Mouse (Mus musculus) G1E (cell line): ENCODE results near the gene Fkbp11. TPM values are rescaled to one million over a fixed set of nuclear protein-coding genes. Genes with fewer than 3 reads are reported as not detected.
A peak's percentile ranks its signal among the peaks of the same experiment; 100 is the strongest.

Source experiments
- ATAC-seq: 2 replicates; pipeline ENCODE4 v1.8.0; 2016; ENCODE audit warnings: mild to moderate bottlenecking; ENCODE audit not compliant: insufficient number of reproducible peaks, poor library complexity, low FRiP score, severe bottlenecking; ENCODE audit errors: extremely low read depth
- DNase-seq: peaks from one replicate; pipeline ENCODE4 v3.0.0; 2012; ENCODE audit warnings: low spot score
- H3K27me3 ChIP-seq: 2 replicates; pipeline ENCODE4 v1.6.1; 2012; ENCODE audit warnings: mild to moderate bottlenecking, low read length, inconsistent platforms; ENCODE audit not compliant: insufficient read depth
- H3K36me3 ChIP-seq: replicated peaks from 2 replicates; pipeline ENCODE3; 2012; ENCODE audit warnings: mild to moderate bottlenecking, inconsistent platforms
- H3K4me1 ChIP-seq: 2 replicates; pipeline ENCODE4 v1.6.1; 2012; ENCODE audit warnings: low read depth, low read length, inconsistent platforms, mixed read lengths; ENCODE audit not compliant: insufficient read depth
- H3K4me3 ChIP-seq: 2 replicates; pipeline ENCODE4 v1.5.1; 2012; ENCODE audit warnings: low read depth, mild to moderate bottlenecking, inconsistent platforms, low read length, moderate library complexity, mixed read lengths
- H3K9me3 ChIP-seq: replicated peaks from 2 replicates; pipeline ENCODE4 v1.6.1; 2012; ENCODE audit warnings: inconsistent platforms
- CTCF ChIP-seq: IDR thresholded peaks from 2 replicates; pipeline ENCODE4 v1.5.1; 2012; ENCODE audit warnings: low read depth, low read length, inconsistent platforms, mixed read lengths
- GATA1 ChIP-seq: IDR thresholded peaks from 2 replicates; pipeline ENCODE4 v1.6.1; 2012; ENCODE audit warnings: borderline replicate concordance, low read length, inconsistent platforms, mixed read lengths
- GATA2 ChIP-seq: IDR thresholded peaks from 2 replicates; pipeline ENCODE4 v1.6.1; 2012; ENCODE audit warnings: low read depth, low read length, inconsistent platforms, borderline replicate concordance
- POLR2AphosphoS5 ChIP-seq: IDR thresholded peaks from 2 replicates; pipeline ENCODE4 v1.6.1; 2012; ENCODE audit warnings: low read depth, low read length, inconsistent platforms; ENCODE audit not compliant: insufficient replicate concordance
- TAL1 ChIP-seq: conservative IDR thresholded peaks from 2 replicates; pipeline ENCODE4 v1.6.1; 2012; ENCODE audit warnings: low read depth, low read length, inconsistent platforms, mixed read lengths
- polyA plus RNA-seq: library from polyadenylated mRNA; stranded (reverse); fragments of >175 nt; gene quantifications from 2 replicates; pipeline ENCODE4 v1.2.3, GENCODE M21; 2012
- total RNA-seq, 2 experiments: library from RNA; stranded (forward) in 1 of 2; stranded (reverse) in 1 of 2; fragments of 200-1000 nt in 1 of 2; fragments of >200 nt in 1 of 2; fragmentation: Nextera tagmentation in 1 of 2; gene quantifications; 2 replicates each; pipeline ENCODE4 v1.2.3; 2014 to 2017

The Fkbp11 gene
- total and polyA plus RNA-seq, 3 experiments = 6.2 to 23.8 (median 14.1) TPM

DNA sequence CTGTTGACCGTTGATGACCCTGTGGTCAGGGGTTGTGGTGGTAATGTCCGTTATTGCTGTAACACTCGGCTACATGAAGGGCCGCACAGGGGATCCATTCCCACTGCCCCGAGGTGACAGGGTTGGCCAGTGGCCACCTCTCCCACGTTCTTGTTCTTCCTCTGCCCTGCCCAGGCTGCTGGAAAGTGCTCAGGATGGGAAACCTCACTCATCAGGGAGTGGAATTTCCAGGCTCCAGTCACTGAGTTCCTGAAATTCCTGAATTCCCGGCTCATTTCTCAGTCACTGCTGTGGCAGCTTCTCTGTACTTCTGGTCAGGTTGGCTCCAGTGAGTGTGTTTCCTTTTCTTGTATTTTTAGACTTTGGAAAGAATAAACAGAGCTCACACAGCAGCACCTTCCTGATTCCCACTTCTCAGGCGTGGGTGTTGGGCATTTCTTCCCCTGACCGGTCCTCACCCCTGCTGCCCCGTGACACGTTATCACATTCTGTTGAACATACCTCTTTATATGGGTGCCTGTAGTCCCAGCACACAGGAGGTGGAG, 35.8 kb downstream of the Fkbp11 start:
- H3K4me1 ChIP-seq = peaks cover 34% of the 10 kb centered on the region
- TF ChIP-seq GATA1 (no peak), TAL1 (no peak), POLR2AphosphoS5 (no peak), CTCF (no peak)
- no peak for ATAC-seq
- no peak overlapping the region for H3K4me3 ChIP-seq
- no peak for DNase-seq
- H3K27me3 ChIP-seq = peaks cover 44% of the 10 kb centered on the region
- H3K36me3 ChIP-seq = no peaks in the 10 kb centered on the region
- no peaks in the 10 kb centered on the region; the same call in 1 of the 2 replicates for H3K9me3 ChIP-seq

DNA sequence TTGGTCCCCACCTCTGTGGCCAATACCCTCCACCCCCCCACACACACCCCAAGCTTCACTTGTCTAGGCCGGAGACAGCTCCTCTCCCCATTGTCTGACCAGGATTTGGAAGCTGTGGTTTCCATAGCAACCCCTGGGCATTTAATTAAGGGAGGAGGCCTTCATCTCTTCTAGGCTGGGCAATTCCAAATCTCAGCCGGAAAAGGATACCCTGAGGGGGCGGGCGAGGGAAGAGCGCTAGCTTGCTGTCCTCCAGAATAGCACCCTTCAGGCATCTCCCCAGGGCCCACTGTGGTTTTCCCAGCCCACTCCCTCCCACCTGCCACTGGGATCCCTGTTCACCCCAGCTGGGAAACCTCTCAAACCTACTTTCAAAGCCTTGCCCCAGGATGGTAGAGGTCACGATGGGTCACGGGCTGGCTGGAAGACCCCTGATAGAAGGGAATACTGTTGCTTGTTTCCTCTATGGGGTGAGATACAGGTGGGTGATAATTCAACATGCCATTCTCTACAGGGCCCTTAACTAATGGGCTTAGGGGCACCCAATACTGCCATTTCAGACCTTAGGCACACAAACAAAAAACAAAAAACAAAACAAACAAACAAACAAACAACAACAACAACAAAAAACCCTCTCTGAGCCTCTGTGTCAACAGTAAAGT, 36.4 kb downstream of the Fkbp11 start:
- H3K27me3 ChIP-seq = peaks cover 44% of the 10 kb centered on the region
- H3K9me3 ChIP-seq = no peaks in the 10 kb centered on the region; the same call in 1 of the 2 replicates
- no peak for DNase-seq
- ATAC-seq = no peak
- no peaks in the 10 kb centered on the region for H3K36me3 ChIP-seq
- TF ChIP-seq GATA1 (no peak), TAL1 (no peak), POLR2AphosphoS5 (no peak), CTCF (no peak), GATA2 (no peak)
- H3K4me1 ChIP-seq = peaks cover 34% of the 10 kb centered on the region
- H3K4me3 ChIP-seq = no peak overlapping the region

DNA sequence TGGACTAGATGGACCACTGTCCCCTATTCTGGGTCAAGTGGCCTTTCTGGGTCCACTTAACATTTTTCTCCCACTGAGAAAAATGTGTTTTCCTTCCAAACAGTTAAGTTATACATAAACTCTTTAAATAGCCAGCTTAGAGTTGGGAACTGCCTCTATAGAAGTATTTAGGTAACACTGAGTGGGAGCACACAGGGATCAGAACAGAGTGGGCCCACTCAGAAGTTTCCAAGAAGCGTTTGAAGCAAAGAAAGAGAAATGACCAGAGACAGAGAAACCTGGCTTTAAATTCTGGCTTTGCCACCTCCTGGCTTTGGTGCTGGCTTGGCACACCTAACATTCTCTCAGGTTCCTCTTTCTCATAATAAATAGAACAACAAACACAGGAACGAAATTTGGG, 38.3 kb downstream of the Fkbp11 start:
- Histone ChIP-seq H3K4me3 (no peak overlapping the region), H3K27me3 (peaks cover 36% of the 10 kb centered on the region), H3K36me3 (no peaks in the 10 kb centered on the region), H3K9me3 (peaks cover 2% of the 10 kb centered on the region), H3K4me1 (peaks cover 37% of the 10 kb centered on the region)
- ATAC-seq = no peak
- TF ChIP-seq POLR2AphosphoS5 (no peak), GATA2 (no peak), TAL1 (no peak), GATA1 (no peak), CTCF (no peak)
- no peak for DNase-seq

DNA sequence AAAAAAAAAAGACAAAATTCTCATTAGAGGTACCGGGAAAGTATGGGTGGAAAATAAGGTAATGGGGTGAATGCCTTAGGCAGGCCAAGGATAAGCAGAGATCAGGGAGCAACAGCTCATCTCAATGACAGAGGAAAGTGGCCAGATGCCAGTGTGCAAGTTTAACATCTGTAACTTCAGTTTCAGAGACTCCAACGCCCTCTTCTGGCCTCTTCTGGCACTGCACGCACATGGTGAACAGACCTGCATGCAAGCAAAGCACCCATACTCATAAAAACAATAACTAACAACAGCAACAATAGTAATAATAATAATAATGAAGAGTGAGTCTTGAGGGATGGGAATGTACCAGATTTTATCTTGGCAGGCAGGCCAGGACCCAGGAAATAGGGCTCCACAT, 42.1 kb downstream of the Fkbp11 start:
- peaks cover 2% of the 10 kb centered on the region for H3K9me3 ChIP-seq
- no peaks in the 10 kb centered on the region for H3K36me3 ChIP-seq
- ATAC-seq = no peak
- peaks cover 63% of the 10 kb centered on the region for H3K4me1 ChIP-seq
- peaks cover 20% of the 10 kb centered on the region for H3K27me3 ChIP-seq
- DNase-seq = no peak
- no peak overlapping the region for H3K4me3 ChIP-seq
- TF ChIP-seq TAL1 = no peak
- TF ChIP-seq GATA2 = no peak
- TF ChIP-seq CTCF = 0 out of 2 replicates have a peak, but pooled peaks have one; percentile 15

DNA sequence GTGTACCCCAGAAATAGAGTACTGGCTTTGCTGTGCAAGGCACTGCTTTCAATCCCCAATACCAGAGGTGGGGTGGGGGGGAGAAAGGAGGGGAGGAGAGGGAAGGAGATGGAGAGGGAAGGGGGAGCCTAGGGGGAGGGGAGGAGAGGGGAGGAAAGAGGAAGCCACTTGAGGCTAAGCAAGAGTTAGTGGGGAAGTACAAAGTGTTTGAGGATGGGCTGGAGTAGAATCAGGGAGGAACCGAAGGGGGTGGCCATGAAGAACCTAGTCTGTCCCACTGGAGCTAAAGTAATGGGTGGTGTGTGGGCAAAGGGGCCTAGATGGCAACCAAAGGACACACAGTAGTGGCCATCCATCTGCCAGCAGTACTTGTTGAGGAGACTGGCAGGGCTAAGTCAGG, 44.3 kb downstream of the Fkbp11 start:
- Histone ChIP-seq H3K9me3 (peaks cover 2% of the 10 kb centered on the region), H3K4me3 (no peak overlapping the region; the same call in 1 of the 2 replicates), H3K27me3 (peaks cover 10% of the 10 kb centered on the region), H3K36me3 (no peaks in the 10 kb centered on the region), H3K4me1 (peaks cover 73% of the 10 kb centered on the region)
- DNase-seq (peak; percentile 60), ATAC-seq (no peak)
- TF ChIP-seq GATA2 (no peak), TAL1 (no peak), POLR2AphosphoS5 (no peak), GATA1 (no peak), CTCF (no peak)

DNA sequence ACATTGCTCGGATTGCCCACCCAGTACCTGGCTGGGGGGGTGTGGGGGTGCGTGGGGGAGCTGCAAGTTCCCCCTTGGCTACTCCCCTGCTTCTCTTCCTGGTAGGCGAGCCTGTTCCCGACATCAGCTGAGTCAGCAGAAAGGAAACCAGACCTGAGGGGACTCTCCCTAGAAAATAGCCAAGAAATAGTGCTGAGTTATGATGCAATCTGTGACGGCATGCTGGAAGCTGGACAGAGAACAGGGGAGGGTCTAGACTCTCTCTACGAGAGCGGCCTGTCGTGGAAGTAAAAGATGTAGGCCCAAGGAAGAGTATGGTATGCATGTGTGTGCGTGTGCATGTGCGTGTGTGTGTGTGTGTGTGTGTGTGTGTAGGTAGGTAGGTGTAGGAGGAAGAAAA, 44.8 kb downstream of the Fkbp11 start:
- H3K36me3 ChIP-seq = no peaks in the 10 kb centered on the region
- peaks cover 2% of the 10 kb centered on the region for H3K9me3 ChIP-seq
- H3K4me3 ChIP-seq = peak overlapping the region; percentile 51; the same call in 1 of the 2 replicates
- H3K4me1 ChIP-seq = peaks cover 74% of the 10 kb centered on the region
- peaks cover 4% of the 10 kb centered on the region for H3K27me3 ChIP-seq
- TF ChIP-seq GATA2 (no peak), POLR2AphosphoS5 (no peak), CTCF (no peak), GATA1 (no peak), TAL1 (no peak)
- ATAC-seq (no peak), DNase-seq (peak; percentile 48)

DNA sequence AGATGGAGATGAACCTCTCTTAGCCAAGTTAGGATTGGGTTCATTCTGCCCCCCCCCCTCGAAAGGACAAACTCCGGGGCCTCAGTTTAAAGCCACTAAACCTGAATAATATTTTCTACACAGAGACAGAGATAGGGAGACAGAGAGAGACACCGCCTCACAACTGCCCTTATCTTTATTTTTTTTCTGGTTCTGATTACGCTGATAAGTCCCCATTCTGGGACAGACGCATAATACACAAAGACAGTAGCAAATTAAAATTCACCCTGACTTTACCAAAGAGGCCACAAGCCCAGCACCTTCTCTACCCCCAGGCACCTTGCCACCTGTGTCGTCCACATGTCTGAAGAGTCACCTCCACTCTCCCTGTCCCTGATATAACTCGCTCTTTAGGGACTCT, 46.4 kb downstream of the Fkbp11 start:
- no peaks in the 10 kb centered on the region for H3K36me3 ChIP-seq
- peaks cover 2% of the 10 kb centered on the region; the same call in 1 of the 2 replicates for H3K9me3 ChIP-seq
- peaks cover 6% of the 10 kb centered on the region for H3K27me3 ChIP-seq
- H3K4me1 ChIP-seq = peaks cover 84% of the 10 kb centered on the region
- no peak for TF ChIP-seq TAL1
- no peak for TF ChIP-seq CTCF
- no peak for TF ChIP-seq POLR2AphosphoS5
- no peak for TF ChIP-seq GATA1
- no peak for TF ChIP-seq GATA2
- no peak overlapping the region; the same call in 1 of the 2 replicates for H3K4me3 ChIP-seq
- no peak for ATAC-seq
- DNase-seq = no peak
